Mouse (Mus musculus) frontal cortex, adult (tissue): Measurements from ENCODE around the gene Taf8.

Experiments
- ATAC-seq: cut with Nextera tagmentation; 2 replicates; pipeline ENCODE4 v1.9.2; 2017; ENCODE audit warnings: mild to moderate bottlenecking, moderate library complexity, mixed read lengths; ENCODE audit not compliant: low TSS enrichment

The Taf8 gene

DNA sequence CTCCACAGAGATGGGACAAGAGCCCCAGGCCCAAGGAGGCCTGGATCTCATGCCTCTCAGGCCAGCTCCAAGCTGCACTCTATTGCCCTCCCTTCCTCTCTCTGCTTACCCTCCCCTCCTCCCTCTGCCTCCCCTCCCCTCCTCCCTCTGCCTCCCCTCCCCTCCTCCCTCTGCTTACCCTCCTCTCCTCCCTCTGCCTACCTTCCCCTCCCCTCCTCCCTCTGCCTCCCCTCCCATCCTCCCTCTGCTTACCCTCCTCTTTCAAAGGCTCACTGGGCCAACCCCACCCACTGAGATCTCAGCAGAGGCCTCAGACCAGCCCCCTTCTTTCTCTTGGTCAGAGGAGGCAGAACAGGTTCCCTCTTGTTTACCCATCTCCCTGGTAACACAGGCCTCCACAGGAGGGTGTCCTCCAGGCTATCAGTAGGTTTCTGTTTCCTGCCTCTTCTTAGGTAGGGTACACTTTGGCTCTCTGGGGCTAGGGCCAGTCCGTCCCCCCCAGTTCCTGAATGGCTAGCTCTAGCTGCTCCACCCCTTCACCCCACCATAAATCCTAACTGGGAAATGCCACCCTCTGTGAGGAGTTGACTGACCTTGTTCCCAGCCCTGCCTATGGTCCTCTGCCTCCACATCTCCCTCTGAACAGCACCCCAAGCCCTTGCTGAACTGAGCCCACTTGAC, 17.7 kb downstream of the Taf8 start:
- no peak for ATAC-seq

DNA sequence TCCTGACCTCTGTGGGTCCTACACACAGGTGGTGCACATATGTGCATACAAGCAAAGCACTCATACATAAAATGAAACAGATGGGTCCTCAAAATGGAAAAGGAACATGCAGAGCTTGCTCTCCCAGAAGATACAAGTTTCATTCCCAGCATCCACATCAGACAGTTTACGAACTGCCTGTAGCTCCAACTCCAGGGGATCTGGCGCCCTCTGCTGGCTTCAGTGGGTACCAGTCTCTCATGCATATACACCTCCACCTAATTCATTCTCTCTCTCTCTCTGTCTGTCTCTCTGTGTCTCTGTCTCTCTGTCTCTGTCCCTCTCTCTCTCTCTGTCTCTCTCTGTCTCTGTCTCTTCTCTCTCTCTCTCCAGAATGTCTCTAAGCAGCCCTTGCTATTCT, 19.7 kb downstream of the Taf8 start:
- ATAC-seq, result no peak

- no peak for ATAC-seq
Measured at GRCm38 (mm10) chr17:47479887-47480286, 22.2 kb downstream of the Taf8 start.

DNA sequence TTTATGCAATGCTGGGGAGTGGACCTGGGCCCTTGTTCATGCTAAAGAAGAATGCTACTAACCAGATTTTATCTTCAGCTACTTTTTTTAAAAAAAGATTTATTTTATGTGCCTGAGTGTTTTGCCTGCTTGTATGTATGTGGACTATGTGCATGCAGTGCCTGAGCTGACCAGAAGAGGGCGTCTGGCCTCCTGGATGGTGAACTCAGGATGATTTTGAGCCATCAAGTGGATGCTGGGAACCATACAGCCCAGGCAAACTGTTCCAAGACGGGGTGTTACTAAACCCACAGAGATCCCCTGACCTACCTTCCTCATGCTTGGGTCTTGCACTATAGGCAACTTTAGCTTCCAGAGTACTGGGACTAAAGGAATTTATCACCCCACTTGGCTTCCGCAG, 26.4 kb downstream of the Taf8 start:
- ATAC-seq, result no peak

DNA sequence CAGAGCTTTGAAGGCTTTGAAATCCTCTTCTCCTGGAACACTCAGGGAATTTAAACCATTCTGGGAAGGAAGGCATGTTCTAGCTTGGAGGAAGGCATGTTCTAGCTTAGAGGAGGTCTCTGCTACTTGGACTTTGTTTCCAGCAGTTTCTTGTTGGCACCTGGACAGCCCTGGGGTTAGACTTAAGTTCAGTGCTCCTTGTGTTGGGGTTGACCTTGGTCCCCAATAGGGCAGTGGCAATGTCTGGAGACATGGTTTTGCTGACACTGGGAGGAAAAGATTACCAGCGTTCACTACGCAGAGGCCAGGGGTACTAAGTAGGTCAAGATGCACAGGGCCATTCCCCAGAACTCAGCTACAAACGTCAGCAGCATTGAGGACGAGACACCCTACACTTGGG, 26.9 kb downstream of the Taf8 start:
- ATAC-seq, result no peak

DNA sequence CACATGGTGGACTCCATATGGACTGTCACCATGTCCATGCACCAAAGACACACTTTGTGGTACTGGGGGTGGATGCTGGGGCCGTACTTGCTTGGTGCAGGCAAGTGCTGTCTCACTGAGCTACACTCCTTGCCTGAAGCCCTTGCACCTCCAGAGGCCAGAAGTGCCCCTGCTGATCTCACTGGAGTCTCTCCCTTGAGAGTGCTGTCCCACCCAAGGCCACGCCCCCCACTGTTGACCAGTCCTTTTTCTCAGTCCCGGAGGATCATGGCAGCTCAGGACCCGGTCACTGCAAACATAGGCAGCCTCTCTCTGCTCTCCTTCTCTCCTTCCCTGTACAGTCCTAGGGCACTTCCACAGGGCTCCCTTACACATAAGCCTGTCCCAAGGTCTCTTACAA, 27.8 kb downstream of the Taf8 start:
- no peak for ATAC-seq

DNA sequence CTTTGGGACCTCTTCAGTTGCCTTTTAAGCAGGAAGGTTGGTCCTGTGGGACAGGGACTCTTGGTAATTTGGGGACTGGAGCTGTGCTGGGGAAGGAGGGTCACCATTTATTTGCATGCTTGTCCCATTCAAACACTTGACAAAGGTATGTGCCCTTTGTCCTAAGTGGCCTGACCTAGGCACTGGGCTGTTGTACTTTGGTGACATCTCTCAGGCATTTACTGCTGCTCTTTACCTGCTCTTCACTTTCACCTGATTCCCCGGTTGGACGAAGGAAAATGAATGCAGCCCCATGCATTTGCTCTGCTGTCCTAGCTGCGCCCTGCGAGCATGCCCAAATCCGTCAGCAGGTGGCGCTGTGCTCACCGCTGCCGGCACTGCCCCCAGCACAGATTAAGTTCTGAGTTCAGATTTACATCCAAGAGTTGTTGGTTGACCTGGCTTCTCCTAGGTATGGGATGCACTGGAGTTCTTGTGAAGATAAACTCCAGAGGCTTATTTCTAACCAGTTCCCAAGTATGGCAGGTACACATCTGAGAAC, 28.6 kb downstream of the Taf8 start:
- ATAC-seq, result no peak

GRCm38 (mm10) chr17:47472435-47473350, 29.4 kb downstream of the Taf8 start:
- no peak for ATAC-seq

GRCm38 (mm10) chr17:47470686-47471085, 31.4 kb downstream of the Taf8 start:
- no peak for ATAC-seq

DNA sequence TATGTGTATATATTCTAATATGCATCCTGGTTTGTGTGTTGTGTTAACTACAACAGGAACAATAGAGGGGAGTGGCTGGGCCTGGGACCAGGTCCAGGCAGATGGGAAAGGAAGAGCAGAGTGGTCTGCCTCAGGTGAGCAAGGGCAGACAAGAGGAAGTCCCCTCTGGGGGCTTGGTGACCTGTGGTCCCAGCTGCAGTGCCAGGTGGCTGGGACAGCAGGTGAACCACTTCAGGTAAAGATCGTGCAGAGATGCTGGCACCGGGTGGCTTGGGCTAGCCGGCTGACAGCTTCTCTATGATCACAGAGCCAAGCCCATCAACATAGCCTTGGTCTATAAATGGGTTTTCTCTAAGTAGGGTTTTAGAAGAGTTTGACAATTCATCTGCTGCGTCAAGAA, 32.0 kb downstream of the Taf8 start:
- ATAC-seq, result no peak

DNA sequence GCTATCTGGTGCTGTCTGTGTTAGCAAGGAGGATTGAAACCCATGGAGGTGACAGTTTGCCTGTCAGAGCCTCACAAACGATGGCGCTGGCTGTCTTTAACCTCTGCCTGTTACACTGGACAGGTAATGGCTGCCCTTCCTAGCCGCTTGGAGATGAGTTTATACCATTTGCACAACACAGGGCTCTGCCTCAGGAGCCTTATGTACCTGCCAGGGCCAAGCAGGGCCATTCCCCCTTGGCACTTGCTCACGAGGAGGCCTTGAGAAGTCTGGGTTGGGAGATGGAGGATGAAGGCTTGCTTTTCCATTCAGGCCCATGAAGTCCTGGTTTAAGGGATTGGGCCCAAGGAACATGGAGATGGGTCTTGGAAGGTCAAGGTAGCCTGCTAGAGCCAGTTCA, 32.5 kb downstream of the Taf8 start:
- no peak for ATAC-seq

DNA sequence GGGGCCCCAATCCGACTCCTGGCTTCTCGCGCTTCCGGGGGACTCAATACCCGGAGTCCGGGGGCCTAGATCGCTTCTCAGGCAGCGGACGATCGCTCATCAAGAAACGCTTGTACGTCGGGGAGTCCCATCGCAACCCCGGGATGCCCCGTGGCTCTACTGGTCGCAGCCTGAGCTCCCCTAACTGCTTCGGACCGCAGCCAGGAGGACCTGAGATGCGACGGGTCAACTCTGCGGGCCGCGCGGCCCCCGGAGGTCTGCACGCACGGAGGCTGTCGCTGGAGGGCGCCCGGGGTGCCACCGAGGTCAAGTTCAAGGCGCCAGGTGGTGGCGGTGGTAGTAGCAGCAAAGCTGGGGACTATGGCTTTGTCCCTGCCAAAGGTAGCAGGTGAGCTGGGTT, 33.6 kb downstream of the Taf8 start:
- ATAC-seq, result no peak

- ATAC-seq, result no peak
Measured at GRCm38 (mm10) chr17:47468063-47468462, 34.0 kb downstream of the Taf8 start.

- ATAC-seq, result no peak
Measured at GRCm38 (mm10) chr17:47467659-47468058, 34.4 kb downstream of the Taf8 start.

GRCm38 (mm10) chr17:47466284-47466683, 35.8 kb downstream of the Taf8 start:
- ATAC-seq, result no peak

DNA sequence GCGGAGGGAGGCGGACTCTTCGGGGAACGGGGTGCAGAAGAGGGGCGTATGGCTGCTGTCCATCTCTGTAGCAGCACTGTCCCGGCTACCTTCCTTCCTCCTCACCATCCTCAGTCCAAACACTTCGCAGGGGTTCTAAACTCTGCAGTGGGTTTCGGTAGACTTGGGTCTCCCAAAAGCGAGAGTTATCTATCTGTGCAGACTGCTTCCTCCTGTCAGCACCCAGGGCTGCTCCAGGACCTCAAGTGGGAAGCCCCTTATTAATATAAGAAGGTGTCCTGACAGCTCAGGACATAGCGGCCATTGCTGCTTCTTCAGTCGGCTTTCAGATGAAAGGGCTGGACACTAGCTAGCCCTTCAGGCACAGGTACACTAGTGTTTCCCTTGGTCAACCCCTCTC, 37.1 kb downstream of the Taf8 start:
- no peak for ATAC-seq

DNA sequence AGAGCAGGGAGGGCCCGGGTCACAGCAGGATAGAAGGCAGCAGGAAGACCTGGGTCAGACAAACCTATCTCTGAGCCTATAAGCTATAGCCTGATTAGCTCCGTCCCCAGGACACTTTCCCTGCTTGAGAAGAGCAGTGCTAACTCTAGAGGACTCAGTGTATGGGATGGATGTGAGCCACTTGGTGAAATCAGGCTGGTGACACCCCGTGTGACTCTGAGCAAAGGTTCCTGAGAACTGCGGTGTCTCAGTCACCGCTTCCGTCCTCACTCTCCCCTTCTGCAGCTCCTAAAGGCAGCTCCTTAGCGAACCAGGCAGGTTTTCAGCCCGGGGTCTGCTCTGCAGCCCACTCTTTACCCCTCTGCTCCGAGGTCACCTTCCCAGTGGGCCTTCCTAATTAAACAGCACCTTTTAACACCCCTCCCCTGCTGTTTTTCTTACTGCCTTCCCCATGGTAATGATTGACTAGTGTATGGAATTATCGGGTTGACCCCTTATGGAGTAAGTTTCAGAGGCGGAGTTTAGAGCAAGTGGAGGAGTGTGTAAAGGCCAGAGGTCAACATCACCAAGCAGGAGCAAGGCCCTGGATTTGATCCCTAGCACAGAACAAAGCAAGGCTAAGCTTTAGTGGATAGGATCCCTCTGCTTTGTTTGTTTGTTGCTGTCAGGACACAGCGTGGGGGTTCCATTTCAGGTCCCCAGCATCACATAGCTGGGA, 37.7 kb downstream of the Taf8 start:
- no peak for ATAC-seq

DNA sequence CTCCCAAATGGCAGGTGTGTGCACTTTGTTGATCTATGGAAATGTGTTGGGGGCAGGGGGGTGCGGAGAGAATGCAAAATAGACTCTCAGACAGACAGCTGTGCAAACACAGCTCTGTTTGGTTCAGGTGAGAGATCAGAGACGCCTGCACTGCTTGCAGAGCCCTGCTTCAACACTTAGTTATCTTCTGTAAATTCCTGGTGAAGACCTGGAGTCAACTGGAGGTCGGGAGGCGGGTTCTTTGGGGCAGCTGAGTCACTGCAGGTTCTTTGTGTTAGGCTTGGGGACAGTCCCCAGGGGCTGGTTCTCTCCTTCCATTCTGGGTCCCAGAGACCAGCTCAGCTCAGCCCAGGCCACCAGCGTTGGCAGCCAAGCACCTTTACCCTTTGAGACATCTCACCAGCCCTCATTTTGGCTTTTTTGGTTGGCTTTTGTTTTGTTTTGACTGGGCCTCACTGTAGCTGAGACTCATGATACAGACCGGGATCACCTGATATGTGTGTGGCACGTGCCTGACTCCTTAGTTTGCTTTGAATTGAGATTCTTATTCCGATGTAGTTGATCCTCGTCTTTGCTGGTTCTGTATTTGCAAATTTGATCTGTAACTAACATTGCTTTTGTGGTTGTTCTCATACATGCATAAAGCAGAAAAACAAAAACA, 39.2 kb downstream of the Taf8 start:
- ATAC-seq, result no peak

- ATAC-seq, result no peak
Measured at GRCm38 (mm10) chr17:47462209-47462608, 39.9 kb downstream of the Taf8 start.

DNA sequence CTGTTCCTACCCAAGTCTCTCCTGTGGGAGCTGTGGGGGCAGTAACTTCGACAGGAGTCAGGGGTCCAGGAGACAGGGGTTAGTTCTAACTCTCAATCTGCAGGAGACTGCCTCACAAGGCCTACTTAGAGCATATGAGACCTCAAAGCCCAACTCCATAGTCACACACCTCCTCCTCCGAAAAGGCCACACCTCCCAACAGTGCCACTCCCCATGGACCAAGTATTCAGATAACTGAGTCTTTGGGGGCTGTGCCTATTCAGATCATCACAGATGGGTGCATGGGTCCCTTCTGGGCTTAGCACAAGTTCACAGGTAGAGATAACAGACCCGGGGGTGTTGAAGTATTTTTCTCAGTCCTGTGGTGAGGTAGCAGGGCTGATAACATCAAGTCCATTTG, 40.4 kb downstream of the Taf8 start:
- no peak for ATAC-seq

DNA sequence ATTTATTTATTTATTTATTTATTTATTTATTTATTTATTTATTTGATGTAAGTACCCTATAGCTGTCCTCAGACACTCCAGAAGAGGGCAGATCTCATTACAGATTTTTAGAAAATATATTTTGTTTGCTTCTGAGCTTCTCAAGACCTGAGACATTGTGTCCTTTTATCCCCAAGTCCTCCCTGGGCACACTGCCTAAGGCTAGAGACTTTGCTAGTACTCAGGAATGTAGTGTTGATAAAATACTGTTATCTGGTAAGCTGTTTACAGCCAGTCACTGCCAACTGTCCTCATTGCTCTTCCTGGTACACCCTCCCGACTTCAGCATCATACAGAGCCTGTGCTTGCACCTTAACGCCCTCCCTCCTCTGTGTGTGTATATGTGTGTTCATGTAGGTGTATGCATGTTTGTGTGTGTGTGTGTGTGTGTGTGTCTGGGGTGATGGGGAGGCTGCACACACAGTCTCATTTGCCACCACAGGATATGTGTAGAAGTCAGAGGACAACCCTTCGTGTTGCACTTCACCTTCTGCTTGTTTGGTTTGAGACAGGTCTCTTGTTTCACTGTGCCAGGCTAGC, 42.7 kb downstream of the Taf8 start:
- ATAC-seq, result no peak

- no peak for ATAC-seq
Measured at GRCm38 (mm10) chr17:47458936-47459335, 43.2 kb downstream of the Taf8 start.
